Mouse (Mus musculus): ENCODE measurements at regions not wholly inside any gene's neighbourhood (a gene's known extent, or its start where the extent isn't known, plus 50 kb on each side); places are given as distances from the start of the nearest gene placed in this dataset.

DNA sequence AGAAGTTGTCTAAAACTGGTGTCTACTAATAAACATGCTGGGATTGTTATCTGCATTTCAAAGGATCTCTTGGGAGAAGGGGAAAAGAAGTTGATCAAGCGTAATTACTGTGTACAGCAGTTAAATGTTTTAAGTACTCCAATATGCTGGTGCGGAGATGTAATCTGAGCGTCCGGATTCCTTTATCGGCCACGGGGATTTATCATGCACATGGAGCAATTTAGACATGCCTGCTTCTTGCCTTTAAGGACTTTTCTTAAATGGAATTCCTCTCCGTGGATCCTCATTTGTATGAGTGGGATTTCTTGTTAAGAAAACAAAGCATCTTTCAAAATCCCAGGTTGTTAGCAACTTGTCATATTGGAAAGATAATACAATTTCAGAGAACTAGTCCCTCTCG lies 2468.0 kb upstream of the 5930422O12Rik start:
- TF ChIP-seq MAFK (IDR thresholded peaks at IDR 0.05; ENCODE audit: insufficient read depth, low read depth, low read length) (no peak), ZC3H11A (IDR thresholded peaks at IDR 0.05; ENCODE audit: borderline replicate concordance, low read depth, low read length) (no peak), HCFC1 (IDR thresholded peaks at IDR 0.05; ENCODE audit: borderline replicate concordance, insufficient read depth, low read length) (no peak), CHD2 (IDR thresholded peaks at IDR 0.05; ENCODE audit: low read depth, low read length) (no peak)

Data from ES-E14 (cell line).